Mouse (Mus musculus): ENCODE measurements around the gene Hmcn2.

The Hmcn2 gene

DNA sequence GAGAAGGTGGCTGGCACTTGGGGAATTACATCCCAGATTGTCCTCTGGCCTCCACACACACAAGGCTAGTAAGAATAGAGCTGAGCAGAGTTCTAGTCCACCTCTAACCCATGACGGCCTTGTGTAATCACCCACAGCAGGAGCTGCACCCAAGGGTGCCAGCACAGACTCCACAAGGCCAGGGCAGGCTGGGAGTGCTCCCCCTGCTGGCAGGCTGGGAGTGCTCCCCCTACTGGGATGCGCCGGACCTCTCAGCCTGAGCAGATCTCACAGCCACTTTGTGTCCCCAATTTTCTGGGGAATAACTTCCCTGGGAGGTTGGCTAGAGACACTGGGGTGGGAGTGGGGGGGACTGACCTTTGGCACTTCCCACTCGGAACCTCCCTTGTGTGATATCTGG lies 68.7 kb downstream of the Hmcn2 start:
- no peak for DNase-seq (ENCODE audit: low spot score in 2 of 2)

DNA sequence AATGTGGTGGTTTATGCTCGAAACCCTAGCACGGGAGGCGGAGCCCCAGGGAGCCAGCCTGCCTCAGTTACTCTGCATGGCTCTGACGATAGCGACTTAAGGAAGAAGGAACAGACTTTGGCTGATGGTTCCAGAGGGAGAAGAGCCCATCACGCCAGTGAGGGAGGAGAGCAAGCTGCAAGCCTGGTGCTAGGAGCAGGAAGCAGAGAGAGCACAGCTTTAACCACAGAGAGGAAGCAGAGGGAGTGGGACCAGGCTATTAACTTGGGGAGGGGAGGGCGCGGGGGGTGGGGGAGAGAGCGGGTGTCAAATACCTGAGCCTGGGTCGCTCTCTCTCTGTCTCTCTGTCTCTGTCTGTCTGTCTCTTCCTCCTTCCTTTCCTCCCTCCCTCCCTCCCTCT lies 102.8 kb downstream of the Hmcn2 start:
- DNase-seq (ENCODE audit: low spot score in 2 of 2): no peak

DNA sequence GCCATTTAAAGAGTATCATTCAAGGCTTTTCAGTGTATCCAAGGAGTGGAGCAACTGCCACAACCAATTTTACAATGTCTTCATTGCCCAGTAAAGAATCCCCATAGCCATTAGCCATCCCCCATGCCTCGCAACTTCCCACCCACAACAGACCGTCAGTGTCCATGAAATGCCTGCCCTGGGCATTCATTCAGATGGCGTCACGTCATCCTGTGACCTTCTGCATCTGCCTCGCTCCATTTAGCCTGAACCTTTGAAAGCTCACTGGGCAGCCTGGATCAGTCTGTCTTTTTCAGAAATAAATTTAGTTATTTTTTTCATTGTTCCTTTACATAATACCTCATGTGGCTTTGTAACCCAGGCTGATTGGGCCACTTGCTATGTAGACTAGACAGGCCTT lies 103.8 kb downstream of the Hmcn2 start:
- no peak for DNase-seq (ENCODE audit: low spot score in 2 of 2)

GRCm38 (mm10) chr2:31418571-31418970 lies 104.4 kb downstream of the Hmcn2 start:
- no peak for DNase-seq (ENCODE audit: low spot score in 2 of 2)

DNA sequence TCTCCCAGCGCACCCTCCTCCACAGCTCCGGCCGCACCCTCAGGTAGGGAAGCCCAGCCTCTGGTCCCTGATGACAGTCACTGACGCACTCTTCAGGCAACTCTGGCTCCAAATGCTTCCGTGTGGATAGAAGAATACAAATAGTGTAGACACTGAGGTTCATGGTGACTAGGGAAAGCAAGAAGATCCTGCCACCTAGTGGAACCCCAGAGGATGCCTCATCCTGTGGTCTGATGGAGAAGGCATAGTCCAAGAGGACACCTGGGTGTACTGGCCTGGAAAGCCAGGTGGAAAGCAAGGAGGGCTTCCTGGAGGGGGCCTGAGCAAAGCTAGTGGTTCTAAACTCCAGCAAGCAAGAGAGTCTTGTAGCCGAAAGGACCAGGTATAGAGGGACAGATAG lies 106.7 kb downstream of the Hmcn2 start:
- no peak for DNase-seq (ENCODE audit: low spot score in 2 of 2)

GRCm38 (mm10) chr2:31422576-31422975 lies 108.4 kb downstream of the Hmcn2 start:
- DNase-seq (ENCODE audit: low spot score in 2 of 2): no peak

DNA sequence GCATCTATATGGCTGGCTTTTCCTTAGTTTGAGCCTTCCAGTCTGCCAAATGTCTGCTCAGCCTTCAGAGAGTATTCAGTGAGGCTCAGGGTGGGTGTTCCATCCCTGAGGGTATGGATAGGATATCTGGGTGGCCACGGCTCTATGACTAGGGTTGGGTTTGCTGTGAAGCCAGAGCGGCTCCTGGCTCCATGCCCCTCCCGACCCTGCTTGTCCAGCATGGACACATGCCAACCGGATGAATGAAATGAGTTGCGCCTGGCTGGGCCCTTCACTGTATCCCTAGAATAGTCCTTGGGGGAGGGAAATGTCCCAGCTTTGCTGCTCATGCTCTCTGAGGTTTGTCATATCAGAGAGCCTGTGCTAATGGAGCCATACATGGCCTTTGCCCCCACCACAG lies 117.3 kb downstream of the Hmcn2 start:
- no peak for DNase-seq (ENCODE audit: low spot score in 2 of 2)

GRCm38 (mm10) chr2:31434746-31435145 lies 120.5 kb downstream of the Hmcn2 start:
- no peak for DNase-seq (ENCODE audit: low spot score in 2 of 2)

- no peak for DNase-seq (ENCODE audit: low spot score in 2 of 2)
Observed at GRCm38 (mm10) chr2:31435567-31435966, 121.4 kb downstream of the Hmcn2 start.

DNA sequence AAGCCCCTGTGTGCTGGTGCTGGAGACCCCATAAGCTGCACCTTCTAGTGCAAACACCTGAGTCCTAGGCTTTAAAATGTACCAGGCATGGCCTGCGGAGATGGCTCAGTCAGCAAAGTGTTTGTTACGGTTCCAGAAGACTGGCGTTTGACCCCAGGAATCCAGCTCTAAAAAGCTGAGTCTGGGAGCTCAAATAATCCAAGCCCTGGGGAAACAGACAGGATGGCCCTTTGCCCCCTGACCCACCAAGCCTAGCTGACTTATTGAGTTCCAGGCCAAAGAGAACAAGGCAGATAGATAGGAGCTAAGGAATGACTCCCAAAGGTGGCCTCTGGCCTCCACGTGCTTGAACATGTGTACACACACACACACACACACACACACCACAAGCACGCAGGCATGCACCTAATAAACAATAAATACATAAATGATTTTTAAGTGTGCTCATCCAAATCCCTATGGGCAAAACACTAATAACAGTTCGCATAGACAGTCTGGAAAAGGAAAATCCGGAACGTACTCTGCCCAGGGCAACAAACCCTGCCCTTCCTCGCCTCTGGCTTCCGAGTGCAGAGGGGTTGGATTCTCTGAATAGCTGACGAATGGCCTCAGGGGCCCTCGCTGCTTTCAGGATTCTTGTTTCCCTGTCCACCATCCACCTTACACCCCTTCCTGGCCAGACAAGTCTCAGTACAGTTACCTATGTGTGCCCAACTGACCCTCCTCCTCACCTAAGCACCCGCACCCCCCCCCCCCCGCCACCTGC lies 123.4 kb downstream of the Hmcn2 start:
- DNase-seq (ENCODE audit: low spot score in 2 of 2): no peak

DNA sequence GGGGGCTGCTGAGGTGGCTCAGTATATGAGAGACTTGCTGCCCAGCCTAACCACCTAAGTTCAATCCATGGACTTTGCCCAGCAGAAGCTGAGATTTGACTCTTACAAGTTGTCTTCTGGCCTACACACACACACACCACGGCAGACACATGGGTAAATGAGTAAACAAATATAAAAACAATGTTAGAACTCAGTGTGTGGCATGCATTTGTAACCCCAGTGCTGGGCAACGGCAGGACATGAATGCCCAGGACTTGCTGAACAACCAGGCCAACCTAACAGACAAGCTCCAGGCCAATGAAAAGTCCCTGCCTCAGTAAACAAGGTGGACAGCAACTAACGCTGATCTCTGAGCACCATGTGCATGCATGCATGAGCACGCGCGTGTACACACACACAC lies 125.4 kb downstream of the Hmcn2 start:
- DNase-seq (ENCODE audit: low spot score in 2 of 2): no peak

GRCm38 (mm10) chr2:31442480-31443160 lies 128.4 kb downstream of the Hmcn2 start:
- DNase-seq (ENCODE audit: low spot score in 2 of 2): no peak

DNA sequence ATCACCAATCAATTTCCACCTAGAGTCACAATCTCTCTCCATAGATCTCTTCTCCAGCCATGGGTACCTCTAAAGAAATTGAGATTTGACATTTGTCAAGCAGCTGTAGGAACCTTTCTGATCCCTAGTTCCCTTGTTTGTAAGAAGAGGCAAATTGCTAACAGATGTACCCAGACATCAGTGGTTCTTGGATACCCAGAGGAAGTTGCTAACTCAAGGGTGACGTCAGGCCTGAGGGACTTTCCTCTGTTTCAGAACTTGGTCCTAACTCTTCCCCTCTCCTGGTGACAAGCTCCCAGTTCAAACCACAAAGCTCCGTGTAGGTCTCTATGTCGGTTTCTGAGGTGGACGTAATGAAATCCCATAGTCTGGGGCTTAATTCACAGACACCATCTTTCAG lies 131.8 kb downstream of the Hmcn2 start:
- no peak for DNase-seq (ENCODE audit: low spot score in 2 of 2)

- DNase-seq (ENCODE audit: low spot score in 2 of 2): no peak
Observed at GRCm38 (mm10) chr2:31446456-31446855, 132.2 kb downstream of the Hmcn2 start.

- DNase-seq (ENCODE audit: low spot score in 2 of 2): no peak
Observed at GRCm38 (mm10) chr2:31447536-31447935, 133.3 kb downstream of the Hmcn2 start.

DNA sequence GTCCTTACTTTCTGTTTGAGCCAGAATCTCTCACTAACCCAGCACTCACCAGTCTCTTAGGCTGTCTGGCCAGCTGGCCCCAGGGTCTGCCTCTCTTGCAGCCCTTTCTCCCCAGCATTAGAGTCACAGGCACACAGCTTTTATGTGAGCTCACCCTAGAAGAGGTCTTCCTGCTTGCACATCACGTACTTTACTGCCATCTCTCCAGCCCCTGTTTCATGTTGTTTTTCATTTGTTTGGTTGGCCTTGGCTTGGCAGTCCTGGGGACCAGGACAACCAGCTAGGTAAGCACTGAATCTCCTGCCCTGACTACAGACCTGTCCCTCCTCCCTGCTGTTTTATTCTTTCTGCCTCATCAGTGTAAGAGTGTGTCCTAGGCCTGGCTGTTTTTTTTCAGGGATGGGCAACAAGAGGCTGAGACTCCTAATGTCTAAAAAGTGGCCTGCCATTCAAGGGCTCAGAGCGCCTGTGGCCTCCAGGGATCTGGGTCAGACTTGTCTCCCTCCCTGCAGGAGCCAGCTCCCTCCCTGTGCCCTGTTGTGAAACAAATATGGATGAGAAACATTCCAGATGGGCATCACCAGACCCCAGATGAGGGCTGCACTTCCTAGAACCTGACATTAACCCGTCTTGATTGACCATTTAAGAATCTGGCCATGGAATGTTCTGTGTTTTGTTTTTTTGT lies 134.7 kb downstream of the Hmcn2 start:
- no peak for DNase-seq (ENCODE audit: low spot score in 2 of 2)

GRCm38 (mm10) chr2:31449441-31449815 lies 135.2 kb downstream of the Hmcn2 start:
- DNase-seq (ENCODE audit: low spot score in 2 of 2): peak in 1 of 2 experiments; percentile 73

DNA sequence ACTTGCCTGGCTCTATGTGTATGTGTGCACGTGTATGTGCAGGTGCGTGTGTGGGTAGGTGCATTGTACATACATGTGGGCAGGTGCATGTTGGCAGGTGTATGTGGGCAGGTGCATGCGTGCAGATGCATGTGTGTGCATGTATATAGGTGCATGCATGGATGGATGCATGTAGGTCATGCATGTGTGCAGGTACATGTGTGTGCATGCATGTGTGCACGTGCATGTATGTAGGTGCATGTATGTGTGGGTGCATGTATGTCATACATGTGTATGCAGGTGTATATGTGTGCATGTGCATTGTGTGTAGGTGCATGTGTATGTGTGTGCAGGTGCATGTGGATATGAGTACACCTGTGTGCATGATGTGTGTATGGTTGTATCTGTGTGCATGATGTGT lies 135.7 kb downstream of the Hmcn2 start:
- DNase-seq (ENCODE audit: low spot score in 2 of 2): no peak

DNA sequence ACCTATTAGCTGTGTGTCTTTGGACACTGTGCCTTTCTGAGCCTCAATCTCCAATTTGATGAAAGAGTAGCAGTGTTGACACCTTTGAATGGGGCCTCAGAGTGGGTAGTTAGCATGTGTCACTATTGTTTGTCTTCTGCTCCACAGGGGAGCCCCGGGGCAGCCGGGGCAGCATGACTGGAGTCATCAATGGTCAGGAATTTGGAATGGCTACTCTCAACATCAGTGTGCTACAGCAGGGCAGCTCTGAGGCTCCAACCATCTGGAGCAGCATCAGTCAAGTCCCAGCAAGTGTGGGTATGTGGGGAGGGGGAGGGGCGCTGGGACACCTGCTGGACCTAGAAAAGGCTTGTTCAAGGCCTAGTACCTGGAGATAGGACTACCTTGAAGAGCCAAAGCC lies 136.4 kb downstream of the Hmcn2 start:
- no peak for DNase-seq (ENCODE audit: low spot score in 2 of 2)

DNA sequence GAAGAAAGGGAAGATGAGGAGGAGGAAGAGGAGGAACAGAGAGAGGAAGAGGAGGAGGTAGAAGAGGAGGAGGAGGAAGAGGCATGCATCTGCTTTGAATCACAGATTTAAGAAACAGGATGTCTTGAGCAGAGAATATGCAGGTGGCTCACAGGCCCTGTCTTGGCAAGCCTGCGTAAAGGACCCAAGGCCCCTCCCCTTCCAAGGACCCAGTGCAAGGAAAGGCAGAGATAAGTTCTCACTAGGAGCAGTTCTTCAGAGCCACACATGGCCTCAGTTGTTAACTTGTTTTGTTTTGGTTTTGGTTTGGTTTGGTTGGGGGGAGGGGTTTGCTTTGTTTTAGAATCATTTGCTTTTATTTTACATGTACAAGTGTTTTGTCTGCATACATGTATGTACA lies 137.3 kb downstream of the Hmcn2 start:
- DNase-seq (ENCODE audit: low spot score in 2 of 2): no peak

- DNase-seq (ENCODE audit: low spot score in 2 of 2): no peak
Observed at GRCm38 (mm10) chr2:31453011-31453410, 138.8 kb downstream of the Hmcn2 start.

DNA sequence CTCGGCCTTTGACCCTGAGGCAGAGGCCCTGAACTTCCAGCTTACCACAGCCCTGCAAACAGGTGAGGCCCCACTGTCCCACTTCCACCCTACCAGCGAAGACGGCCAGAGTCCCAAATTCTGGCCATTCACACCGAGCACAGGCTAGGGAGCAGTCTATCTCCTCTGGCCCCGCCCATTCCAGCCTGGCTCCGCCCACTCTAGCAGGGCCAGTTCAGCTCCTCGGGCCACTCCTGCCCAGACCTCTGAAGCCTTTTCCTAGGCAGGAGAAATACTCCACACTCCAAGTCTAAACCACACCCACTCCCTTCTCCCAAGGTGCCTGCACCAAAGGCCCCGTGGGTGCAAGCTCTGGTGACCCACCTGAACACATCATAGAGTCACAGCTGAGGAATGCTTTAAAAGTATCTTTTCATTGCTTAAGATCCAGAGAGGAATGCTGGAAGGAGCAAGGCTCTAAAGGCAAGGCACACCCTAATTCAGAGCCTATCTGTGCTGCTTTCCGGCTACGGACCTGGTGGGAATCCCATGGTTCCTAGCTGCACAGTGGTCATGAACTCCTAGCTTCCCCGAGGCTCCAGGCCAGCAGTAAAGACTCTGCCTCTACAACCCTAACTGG lies 139.5 kb downstream of the Hmcn2 start:
- DNase-seq (ENCODE audit: low spot score in 2 of 2): peak in 1 of 2 experiments; percentile 53

All from urinary bladder, postnatal 4 days (tissue).